Mouse (Mus musculus): Measurements from ENCODE around the gene Slc6a13.

GRCm38 (mm10) chr6:121299317-121299716 is 710 bp upstream of the Slc6a13 start:
- no peak for TF ChIP-seq POLR2A (IDR thresholded peaks at IDR 0.05; ENCODE audit: insufficient read depth, low read depth, low read length)
- no peak for TF ChIP-seq CTCF (IDR thresholded peaks at IDR 0.05; ENCODE audit: insufficient read depth, low read depth, low read length)

All from olfactory bulb, adult 2 months (tissue).